Mouse (Mus musculus): Measurements from ENCODE around the gene Pak4. TPM values are rescaled to one million over a fixed set of nuclear protein-coding genes. Genes with fewer than 3 reads are reported as not detected.
"Not testable (repeated sequence)": the region's sequence is repeated elsewhere in the genome, so short reads cannot be mapped to it uniquely, and the experiment has no call there.

Gene Pak4
- total RNA-seq, 2 experiments from 2014 or later = 8.4 to 8.8 TPM

- peak; percentile 25 for DNase-seq (ENCODE audit: low spot score)
- intact Hi-C loops (cut with DNase I) = loop anchor here (1.0 kb wide), 1 partner anchor 33 kb away; no protein-coding TSS in a partner anchor
Measured at GRCm38 (mm10) chr7:28568253-28568652, 29.7 kb downstream of the Pak4 start.

DNA sequence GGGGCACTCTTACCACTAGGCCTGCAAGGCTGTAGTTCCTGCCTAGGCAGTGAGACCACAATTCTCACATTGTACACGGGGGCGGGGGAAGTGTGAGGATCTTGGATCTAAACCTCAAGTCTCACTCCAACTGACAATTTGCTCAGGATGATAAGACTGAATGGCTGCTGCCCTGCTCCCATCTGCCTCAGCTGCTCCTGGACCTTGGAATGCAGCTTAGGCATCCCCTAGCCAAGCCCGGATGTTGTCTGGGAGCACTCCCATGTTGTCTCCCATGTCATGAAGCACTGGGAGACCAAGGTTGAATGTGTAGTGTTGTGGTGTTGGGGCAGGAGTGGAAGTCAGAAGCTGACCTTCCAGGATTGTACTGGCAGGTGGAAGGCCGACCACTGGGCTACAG lies 30.4 kb downstream of the Pak4 start:
- no peak for DNase-seq (ENCODE audit: low spot score)
- intact Hi-C loops (cut with DNase I) = no loop called here

- DNase-seq (ENCODE audit: low spot score) = no peak
- intact Hi-C loops (cut with DNase I) = no loop called here
Measured at GRCm38 (mm10) chr7:28565407-28565806, 32.6 kb downstream of the Pak4 start.

DNA sequence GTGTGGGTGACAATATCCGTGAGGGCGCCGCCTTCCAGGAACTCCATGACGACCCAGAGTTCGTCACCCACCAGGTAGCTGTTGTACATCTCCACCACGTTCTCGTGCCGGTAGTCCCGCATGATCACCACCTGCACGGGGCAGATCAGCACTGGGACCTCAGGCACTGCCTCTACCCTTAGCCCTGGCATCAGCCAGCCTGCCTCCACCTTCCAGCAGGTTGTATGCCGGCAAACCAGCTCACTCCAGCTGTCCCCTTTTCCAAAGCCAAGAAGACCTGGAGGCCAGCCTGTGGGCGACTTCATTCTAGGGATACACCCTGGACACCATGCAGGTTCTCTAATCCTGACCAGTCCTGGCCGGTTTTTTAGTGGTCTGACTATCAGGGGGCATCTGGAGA lies 35.0 kb downstream of the Pak4 start:
- intact Hi-C loops (cut with DNase I) = no loop called here
- DNase-seq (ENCODE audit: low spot score) = no peak

DNA sequence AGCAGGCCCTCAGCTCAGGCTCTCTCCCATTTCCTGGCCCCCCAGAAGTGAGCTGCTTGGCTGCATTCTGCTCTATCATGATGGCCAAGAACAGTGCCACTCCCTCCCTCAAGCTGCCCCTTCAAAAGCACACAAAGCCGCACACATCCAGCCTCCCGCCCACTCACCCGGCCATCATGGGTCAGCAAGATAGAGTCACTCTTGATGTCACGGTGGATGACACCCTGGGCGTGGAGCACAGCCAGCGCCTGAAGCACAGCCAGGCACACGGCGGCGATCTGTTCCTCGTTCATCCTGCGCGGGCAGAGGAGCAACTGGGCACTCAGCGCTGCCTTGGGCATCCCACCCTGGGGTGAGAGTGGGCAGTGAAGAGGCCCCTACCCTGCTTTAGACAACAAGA lies 35.6 kb downstream of the Pak4 start:
- intact Hi-C loops (cut with DNase I) = no loop called here
- DNase-seq (ENCODE audit: low spot score) = no peak

DNA sequence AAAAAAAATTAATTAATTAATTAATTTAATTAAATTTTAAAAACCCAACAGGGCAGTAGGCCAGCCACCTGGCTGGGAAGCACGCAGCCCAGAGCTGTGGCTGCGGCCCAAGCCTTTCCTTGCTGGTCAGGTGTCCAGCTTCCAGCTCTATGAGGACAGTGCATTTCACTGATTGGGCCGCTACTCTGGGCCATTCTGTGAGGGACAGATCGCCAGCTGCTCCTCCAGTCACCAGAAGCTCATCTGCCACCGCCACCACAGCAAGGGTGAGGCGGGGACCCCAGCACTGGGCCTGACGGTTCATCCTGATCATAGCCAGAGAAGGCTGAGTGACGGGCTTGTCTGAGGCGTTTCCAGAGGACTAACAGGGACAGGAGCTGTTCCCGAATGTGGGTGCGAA lies 36.0 kb downstream of the Pak4 start:
- intact Hi-C loops (cut with DNase I) = no loop called here
- DNase-seq (ENCODE audit: low spot score) = no peak

GRCm38 (mm10) chr7:28560856-28561255 lies 37.1 kb downstream of the Pak4 start:
- intact Hi-C loops (cut with DNase I) = no loop called here

DNA sequence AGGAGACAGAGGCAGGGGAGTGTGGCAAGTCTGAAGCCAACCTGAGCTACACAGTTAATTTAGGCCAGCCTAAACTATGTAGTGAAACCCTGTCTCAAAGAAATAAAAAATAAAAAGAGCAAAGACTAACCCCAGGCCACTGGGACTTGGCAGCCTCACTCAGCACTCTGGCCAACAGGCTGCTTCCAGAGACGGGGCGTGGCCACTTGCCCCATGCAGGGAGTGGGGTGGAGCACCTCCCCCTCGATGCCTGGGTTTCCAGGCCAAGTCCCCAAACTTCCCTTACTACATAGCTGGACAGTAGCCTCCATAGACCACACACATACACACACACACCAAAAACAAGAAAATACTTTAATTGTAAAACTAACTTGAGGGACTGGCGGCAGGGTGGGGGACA lies 39.5 kb downstream of the Pak4 start:
- DNase-seq (ENCODE audit: low spot score) = peak; percentile 44
- intact Hi-C loops (cut with DNase I) = no loop called here

More at GRCm38 (mm10) chr7:28560856-28561255, 37.1 kb downstream of the Pak4 start:
- DNase-seq (ENCODE audit: low spot score) = no peak

DNA sequence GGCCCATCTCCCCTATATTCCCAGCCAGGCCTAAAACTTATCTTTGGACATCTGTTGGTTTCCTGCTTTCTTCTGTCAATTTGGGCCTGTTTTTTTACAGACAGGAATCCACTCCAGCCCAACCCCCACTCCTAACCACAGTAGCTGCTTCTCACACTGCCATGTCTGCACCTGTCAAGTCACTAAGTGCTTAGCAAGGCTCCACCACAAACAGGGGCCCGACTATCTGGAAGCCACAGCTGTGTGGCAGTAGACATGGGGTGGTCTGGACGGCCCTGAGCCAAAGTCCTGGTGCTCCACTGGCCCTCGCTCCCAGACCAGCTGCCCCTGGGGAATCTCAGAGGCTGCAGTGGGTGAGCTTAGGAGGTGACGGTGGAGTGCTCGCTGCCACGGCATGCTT lies 40.3 kb downstream of the Pak4 start:
- no peak for DNase-seq (ENCODE audit: low spot score)
- intact Hi-C loops (cut with DNase I) = no loop called here

GRCm38 (mm10) chr7:28557069-28557468 lies 40.9 kb downstream of the Pak4 start:
- intact Hi-C loops (cut with DNase I) = no loop called here
- DNase-seq (ENCODE audit: low spot score) = no peak

GRCm38 (mm10) chr7:28555939-28556535 lies 41.9 kb downstream of the Pak4 start:
- no peak for DNase-seq (ENCODE audit: low spot score)
- intact Hi-C loops (cut with DNase I) = no loop called here

GRCm38 (mm10) chr7:28553076-28553475 lies 44.9 kb downstream of the Pak4 start:
- DNase-seq (ENCODE audit: low spot score) = no peak
- intact Hi-C loops (cut with DNase I) = no loop called here

- intact Hi-C loops (cut with DNase I) = no loop called here
- no peak for DNase-seq (ENCODE audit: low spot score)
Measured at GRCm38 (mm10) chr7:28547628-28548027, 50.4 kb downstream of the Pak4 start.

- intact Hi-C loops (cut with DNase I) = no loop called here
- no peak for DNase-seq (ENCODE audit: low spot score)
Measured at GRCm38 (mm10) chr7:28547154-28547553, 50.8 kb downstream of the Pak4 start, which contains the start of gene Nccrp1. TSS of gene Nccrp1 (minus strand) at chr7:28547254.

DNA sequence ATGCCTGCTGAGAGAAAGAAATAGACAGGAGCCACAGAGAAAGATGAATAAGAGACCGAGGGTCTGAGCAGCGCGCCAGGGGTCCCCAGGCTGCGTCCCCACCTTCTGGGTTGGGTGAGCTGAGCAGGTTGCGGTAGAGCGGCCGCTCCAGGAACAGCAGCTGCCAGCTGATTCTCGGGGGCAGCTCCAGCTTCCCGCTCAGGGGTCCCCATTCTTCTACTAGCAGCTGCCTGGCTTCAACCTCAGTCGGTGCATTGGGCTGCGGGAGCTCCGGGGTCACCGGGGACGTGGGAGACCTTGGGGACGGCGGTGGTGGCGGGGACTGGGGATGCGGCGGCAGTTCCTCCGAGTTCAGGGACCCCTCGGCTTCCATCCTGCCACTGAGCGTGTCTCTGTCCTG lies 51.3 kb downstream of the Pak4 start:
- no peak for DNase-seq (ENCODE audit: low spot score)
- intact Hi-C loops (cut with DNase I) = no loop called here

DNA sequence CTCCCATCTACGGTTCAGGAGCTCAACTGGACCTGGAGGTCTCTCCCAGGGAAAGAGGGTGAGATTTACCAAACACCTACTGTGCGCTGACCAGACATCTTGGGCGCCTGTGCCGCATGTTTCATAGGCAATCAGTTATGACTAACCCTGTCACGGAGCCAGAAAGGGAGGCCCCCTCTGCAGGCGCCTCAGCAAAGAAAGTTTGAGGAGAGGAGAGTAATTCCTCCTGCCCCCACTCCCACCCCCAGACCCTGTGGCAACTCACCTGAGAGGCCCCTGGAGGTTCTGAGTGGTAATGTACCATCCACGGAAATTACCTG lies 52.1 kb downstream of the Pak4 start:
- intact Hi-C loops (cut with DNase I) = no loop called here
- DNase-seq (ENCODE audit: low spot score) = no peak

DNA sequence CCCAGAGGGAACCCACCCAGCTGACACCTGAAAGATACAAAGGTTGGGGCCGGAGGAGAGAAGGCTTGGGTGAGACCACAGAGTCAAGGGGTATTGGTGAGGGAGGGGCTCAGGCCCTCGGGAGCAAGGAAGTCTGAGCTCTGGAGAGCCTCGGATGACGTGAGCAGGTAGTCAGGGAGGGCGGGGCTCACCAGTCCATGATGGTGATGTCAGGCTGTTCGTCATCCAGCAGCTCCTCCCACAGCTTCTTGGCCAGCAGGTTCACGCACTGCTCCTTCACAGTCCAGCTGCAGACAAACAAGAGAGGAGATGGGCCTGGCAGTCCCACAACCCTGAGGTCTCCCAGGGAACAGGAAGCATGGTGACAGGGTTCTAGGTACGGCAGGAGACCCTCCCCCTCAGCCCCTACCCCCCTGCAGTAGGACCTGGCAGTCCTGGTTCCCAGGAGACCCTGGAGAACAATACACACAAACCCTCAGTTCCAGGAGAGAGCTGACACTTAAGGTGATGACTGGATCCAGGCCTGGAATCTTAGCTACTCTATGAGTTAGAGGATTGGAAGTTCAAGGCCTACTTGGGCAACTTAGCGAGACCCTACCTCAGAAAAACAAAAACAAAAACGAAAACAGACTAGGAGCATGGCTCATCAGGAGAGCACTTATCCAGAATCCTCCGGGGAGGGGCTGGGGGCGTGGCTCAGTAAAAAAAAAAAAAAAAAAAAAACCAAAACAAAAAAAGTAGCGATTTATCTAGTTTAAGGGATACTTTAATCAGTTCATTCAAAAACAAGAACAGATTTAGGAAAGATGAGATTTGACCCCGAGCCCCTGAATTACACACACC lies 52.7 kb downstream of the Pak4 start:
- intact Hi-C loops (cut with DNase I) = no loop called here
- no peak for DNase-seq (ENCODE audit: low spot score)

DNA sequence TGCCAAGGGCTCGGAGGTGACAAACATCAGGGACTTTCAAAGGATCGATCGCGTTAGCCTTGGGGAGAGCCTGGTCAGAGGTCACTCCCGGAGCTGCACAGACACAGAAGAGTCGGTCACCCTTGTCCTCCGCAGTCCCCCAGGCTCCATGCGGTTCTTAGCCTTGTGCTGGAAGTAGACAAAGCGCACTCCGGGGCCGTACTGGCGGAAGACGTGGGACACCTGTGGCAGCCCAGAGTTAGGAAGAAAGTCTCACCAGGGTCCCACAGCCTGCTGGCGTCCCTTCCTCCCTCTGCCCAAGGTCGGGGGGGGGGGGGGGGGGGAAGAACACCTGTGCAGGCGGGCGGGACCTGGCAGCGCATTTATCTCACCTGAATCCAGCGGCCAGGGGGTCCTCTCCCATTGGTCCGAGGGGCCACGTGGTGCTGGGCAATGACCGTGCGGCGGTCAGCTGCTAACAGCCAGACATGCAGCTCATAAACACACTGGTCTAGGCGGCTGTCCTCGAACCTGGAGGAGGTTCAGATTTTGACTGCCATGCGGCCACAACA lies 53.9 kb downstream of the Pak4 start:
- intact Hi-C loops (cut with DNase I) = no loop called here
- DNase-seq (ENCODE audit: low spot score) = no peak

GRCm38 (mm10) chr7:28540526-28540925 lies 57.5 kb downstream of the Pak4 start, which contains the start of gene Sycn:
TSS of gene Sycn (plus strand) at chr7:28540885.
- no peak for DNase-seq (ENCODE audit: low spot score)
- intact Hi-C loops (cut with DNase I) = no loop called here

GRCm38 (mm10) chr7:28538886-28539285 lies 59.1 kb downstream of the Pak4 start:
- DNase-seq (ENCODE audit: low spot score); intact Hi-C loops (cut with DNase I): not testable (repeated sequence)

DNA sequence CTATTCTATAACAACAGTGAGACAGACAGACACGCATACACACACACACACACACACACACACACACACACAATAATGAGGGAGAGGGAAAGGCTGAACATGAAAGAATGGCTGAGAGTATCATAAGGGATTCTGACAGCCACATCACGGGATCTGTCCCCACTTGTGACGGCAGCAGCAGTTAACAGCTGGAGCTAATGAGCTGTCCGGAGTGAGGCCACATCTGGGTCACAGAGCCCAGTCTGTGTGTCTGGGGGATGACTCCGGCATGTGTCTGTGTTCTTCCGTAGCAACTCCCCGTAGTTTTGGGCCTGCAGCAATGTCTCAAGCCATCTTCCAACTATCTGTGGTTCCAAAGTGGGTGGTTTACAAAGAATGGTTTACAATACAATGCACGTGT lies 66.0 kb downstream of the Pak4 start:
- intact Hi-C loops (cut with DNase I) = no loop called here
- DNase-seq (ENCODE audit: low spot score) = no peak
